Mouse (Mus musculus) heart, embryonic 10.5 days (tissue): ENCODE data around the gene Rph3al. TPM values are rescaled to one million over a fixed set of nuclear protein-coding genes. Genes with fewer than 3 reads are reported as not detected.
A peak's percentile ranks its signal among the peaks of the same experiment; 100 is the strongest.

ENCODE experiments used
- DNase-seq: peaks from one replicate; pipeline ENCODE4 v3.0.0-alpha.2; 2017; ENCODE audit warnings: low spot score
- H3K27ac ChIP-seq: fragments of 300-500 bp; sonication (generic); 2 replicates; pipeline ENCODE4 v1.5.1; 2016; ENCODE audit warnings: mild to moderate bottlenecking
- H3K27me3 ChIP-seq: fragments of 300-500 bp; sonication (generic); 2 replicates; pipeline ENCODE4 v1.6.1; 2016; ENCODE audit warnings: mild to moderate bottlenecking; ENCODE audit not compliant: poor library complexity, insufficient read depth, severe bottlenecking
- H3K36me3 ChIP-seq: fragments of 300-500 bp; sonication (generic); 2 replicates; pipeline ENCODE4 v1.6.1; 2016; ENCODE audit warnings: mild to moderate bottlenecking, moderate library complexity
- H3K4me1 ChIP-seq: fragments of 300-500 bp; sonication (generic); 2 replicates; pipeline ENCODE4 v1.6.1; 2016; ENCODE audit warnings: mild to moderate bottlenecking
- H3K4me3 ChIP-seq: fragments of 300-500 bp; sonication (generic); 2 replicates; pipeline ENCODE4 v1.5.1; 2016; ENCODE audit warnings: mild to moderate bottlenecking, moderate library complexity
- H3K9me3 ChIP-seq: fragments of 300-500 bp; sonication (generic); 2 replicates; pipeline ENCODE4 v1.6.1; 2016; ENCODE audit warnings: mild to moderate bottlenecking, moderate library complexity
- WGBS: fragments of 180-500 bp; shearing (Covaris S2); methylation state at CpG from one replicate; pipeline ENCODE4 v1.1.7; 2016; 5-methylcytosine and 5-hydroxymethylcytosine counted together
- polyA plus RNA-seq: library from polyadenylated mRNA; unstranded; fragments of >200 nt; fragmentation: Nextera tagmentation; extraction: Ambion mirVana; gene quantifications from 2 replicates; pipeline ENCODE4 v1.2.1, GENCODE M21; 2016

Gene Rph3al
- polyA plus RNA-seq, 1 experiment from 2014 or later, result 3.9 TPM

DNA sequence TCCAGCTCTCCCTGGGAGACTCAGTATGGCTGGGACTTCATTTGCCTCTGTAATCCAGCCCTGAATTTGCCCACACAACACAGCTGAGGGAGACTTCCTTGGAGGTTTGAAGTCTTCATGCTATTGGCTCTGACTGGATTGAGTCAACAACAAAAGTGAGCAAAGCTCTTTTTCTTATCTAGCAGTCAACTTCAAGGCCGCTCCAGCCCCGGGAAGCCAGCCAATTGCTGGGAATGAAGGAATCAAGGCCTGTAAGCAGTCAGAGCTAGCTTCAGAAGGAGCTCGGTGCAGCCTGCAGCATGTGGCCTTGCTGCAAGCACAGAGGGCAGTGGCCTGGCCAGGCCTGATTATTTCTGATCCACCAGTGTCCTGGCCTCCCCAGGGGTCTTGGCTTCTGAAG, 126.3 kb downstream of the Rph3al start:
- DNase-seq, result peak; percentile 91
- 6% methylated on average over 3 of the region's 3 CpGs for WGBS
- H3K36me3 ChIP-seq, result no peaks in the 10 kb centered on the region
- H3K9me3 ChIP-seq, result no peaks in the 10 kb centered on the region
- peaks cover 27% of the 10 kb centered on the region for H3K4me1 ChIP-seq
- H3K27ac ChIP-seq, result peak overlapping the region; percentile 79; the same call in 1 of the 2 replicates
- no peak overlapping the region for H3K4me3 ChIP-seq
- H3K27me3 ChIP-seq, result peaks cover 8% of the 10 kb centered on the region

DNA sequence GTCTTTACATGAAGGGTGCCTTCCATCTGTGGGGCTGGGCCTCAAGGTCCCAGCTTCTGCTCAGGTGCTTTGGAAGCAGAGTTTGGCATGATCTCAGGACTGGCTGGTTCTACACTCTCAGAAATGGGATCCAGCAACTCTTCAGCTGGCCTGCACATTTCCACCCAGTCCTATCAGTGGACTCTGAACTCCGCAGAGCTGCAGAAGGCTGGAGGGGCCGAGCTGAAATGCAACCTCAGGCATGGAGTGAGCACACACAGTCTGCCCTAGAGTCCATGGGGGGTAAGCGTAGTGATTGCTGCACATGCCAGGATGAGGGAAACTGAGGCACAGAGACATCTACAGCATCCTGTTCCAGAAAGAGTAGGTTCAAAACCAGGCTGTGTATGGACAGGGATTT, 127.7 kb downstream of the Rph3al start:
- H3K4me3 ChIP-seq, result no peak overlapping the region
- peaks cover 27% of the 10 kb centered on the region for H3K4me1 ChIP-seq
- no peak for DNase-seq
- H3K36me3 ChIP-seq, result no peaks in the 10 kb centered on the region
- no peak overlapping the region for H3K27ac ChIP-seq
- no peaks in the 10 kb centered on the region for H3K9me3 ChIP-seq
- H3K27me3 ChIP-seq, result peaks cover 11% of the 10 kb centered on the region
- WGBS, result 92% methylated on average over 3 of the region's 3 CpGs

DNA sequence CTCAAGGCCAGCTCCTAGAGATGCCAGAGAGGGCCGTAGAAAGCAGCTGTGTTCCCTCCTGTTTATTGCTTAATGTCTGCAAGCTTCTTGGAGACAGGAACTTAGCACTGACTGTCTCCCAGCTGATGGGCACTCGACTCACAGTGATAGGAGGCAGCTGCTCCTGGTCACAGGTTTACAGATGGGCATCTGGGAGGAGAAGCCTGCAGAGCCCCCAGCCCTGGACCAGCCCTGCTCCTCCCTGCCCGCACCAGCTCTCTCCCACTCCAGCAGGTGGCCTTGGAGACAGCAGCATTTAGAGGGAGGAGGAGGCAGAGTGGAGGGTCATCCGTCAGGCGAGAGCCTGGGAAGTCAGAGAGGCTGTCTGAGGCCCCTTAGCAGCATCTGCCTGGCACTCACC, 130.7 kb downstream of the Rph3al start:
- no peaks in the 10 kb centered on the region for H3K36me3 ChIP-seq
- peaks cover 11% of the 10 kb centered on the region for H3K27me3 ChIP-seq
- 40% methylated on average over 5 of the region's 5 CpGs for WGBS
- no peak overlapping the region for H3K4me3 ChIP-seq
- H3K4me1 ChIP-seq, result peaks cover 15% of the 10 kb centered on the region
- DNase-seq, result no peak
- H3K27ac ChIP-seq, result peak overlapping the region; percentile 7; the same call in 1 of the 2 replicates
- H3K9me3 ChIP-seq, result no peaks in the 10 kb centered on the region

GRCm38 (mm10) chr11:75801771-75802550, 136.3 kb downstream of the Rph3al start:
- Histone ChIP-seq H3K4me3 (no peak overlapping the region), H3K27me3 (peaks cover 43% of the 10 kb centered on the region), H3K27ac (no peak overlapping the region), H3K36me3 (no peaks in the 10 kb centered on the region), H3K9me3 (no peaks in the 10 kb centered on the region), H3K4me1 (no peaks in the 10 kb centered on the region)
- DNase-seq, result no peak
- whole genome bisulfite sequencing, result 87% methylated on average over 7 of the region's 7 CpGs

DNA sequence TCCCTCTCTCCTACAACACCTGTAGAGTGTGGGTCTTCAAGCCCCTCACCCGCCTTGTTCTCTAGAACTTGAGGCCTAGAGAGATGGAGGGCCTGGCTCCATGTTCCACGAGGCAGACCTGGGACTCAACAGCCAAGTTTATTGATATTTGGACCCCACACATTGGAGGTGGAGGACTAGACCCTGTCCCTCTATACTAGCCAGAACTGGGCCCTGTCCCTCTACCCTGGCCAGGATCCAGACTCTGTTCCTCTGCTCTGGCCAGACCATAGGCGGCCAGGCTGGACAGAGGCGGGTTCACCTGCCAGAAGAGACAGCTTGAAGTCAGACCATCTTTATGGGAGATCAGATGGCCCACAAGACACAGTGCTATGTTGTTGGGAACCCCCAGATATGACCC, 136.9 kb downstream of the Rph3al start:
- no peak for DNase-seq
- WGBS, result 70% methylated on average over 4 of the region's 4 CpGs
- H3K36me3 ChIP-seq, result no peaks in the 10 kb centered on the region
- H3K9me3 ChIP-seq, result no peaks in the 10 kb centered on the region
- no peak overlapping the region for H3K27ac ChIP-seq
- no peak overlapping the region for H3K4me3 ChIP-seq
- peaks cover 44% of the 10 kb centered on the region for H3K27me3 ChIP-seq
- peaks cover under 1% of the 10 kb centered on the region; the same call in 1 of the 2 replicates for H3K4me1 ChIP-seq

DNA sequence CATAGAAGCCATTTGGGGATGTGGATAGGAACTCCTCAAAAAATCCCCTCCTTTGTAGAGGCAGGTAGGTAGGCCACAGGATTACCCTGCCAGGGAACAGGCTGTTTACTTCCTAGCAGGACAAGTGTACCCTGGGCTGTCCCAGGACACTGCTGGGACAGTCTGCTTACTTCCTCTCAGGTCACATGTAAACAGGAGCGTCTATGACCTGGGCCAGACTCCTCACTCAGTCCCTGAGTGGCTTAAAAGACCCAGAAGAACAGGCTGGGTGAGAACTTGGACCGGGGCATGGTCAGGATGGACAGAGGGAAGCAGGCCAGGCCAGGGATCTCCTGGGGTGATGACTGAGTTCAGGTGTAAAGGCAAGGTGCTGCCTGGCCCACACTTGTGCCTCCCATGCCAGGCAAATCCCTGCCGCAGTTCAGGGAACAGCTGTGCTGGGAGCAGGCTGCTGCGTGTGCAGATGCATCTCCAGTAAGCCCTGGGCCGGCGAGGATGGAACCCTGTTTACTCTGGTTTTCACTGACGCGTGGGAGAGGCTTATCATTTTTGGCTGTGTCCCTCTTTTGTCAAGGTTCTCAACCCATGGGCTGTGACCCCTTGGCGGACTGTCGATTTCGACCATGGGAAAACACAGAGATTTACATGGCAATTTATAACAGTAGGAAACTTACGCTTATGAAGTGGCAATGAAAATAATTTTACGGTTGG, 141.5 kb downstream of the Rph3al start:
- peaks cover 85% of the 10 kb centered on the region for H3K27me3 ChIP-seq
- no peak overlapping the region for H3K4me3 ChIP-seq
- no peak for DNase-seq
- H3K4me1 ChIP-seq, result peaks cover 18% of the 10 kb centered on the region
- no peak overlapping the region for H3K27ac ChIP-seq
- no peaks in the 10 kb centered on the region for H3K9me3 ChIP-seq
- H3K36me3 ChIP-seq, result no peaks in the 10 kb centered on the region
- WGBS, result 64% methylated on average over 13 of the region's 13 CpGs

GRCm38 (mm10) chr11:75796029-75796445, 142.2 kb downstream of the Rph3al start, which contains the start of gene Doc2b:
TSS of gene Doc2b (minus strand) at chr11:75796049.
- Histone ChIP-seq H3K36me3 (no peaks in the 10 kb centered on the region), H3K4me1 (peaks cover 18% of the 10 kb centered on the region), H3K4me3 (peak within 1 kb of the TSS; percentile 64), H3K27ac (peak within 1 kb of the TSS; percentile 71), H3K27me3 (peaks cover 92% of the 10 kb centered on the region), H3K9me3 (no peaks in the 10 kb centered on the region)
- no peak for DNase-seq
- WGBS, result 5% methylated on average over 37 of the region's 37 CpGs

GRCm38 (mm10) chr11:75795321-75795636, 142.9 kb downstream of the Rph3al start:
- H3K4me3 ChIP-seq, result peak overlapping the region; percentile 64
- peak overlapping the region; percentile 71 for H3K27ac ChIP-seq
- peaks cover 18% of the 10 kb centered on the region for H3K4me1 ChIP-seq
- no peak for DNase-seq
- no peaks in the 10 kb centered on the region for H3K9me3 ChIP-seq
- WGBS, result 2% methylated on average over 42 of the region's 42 CpGs
- H3K36me3 ChIP-seq, result no peaks in the 10 kb centered on the region
- peaks cover 99% of the 10 kb centered on the region for H3K27me3 ChIP-seq

GRCm38 (mm10) chr11:75794602-75795320, 143.5 kb downstream of the Rph3al start:
- Histone ChIP-seq H3K27ac (peak overlapping the region; percentile 71; the same call in 1 of the 2 replicates), H3K27me3 (peaks cover 99% of the 10 kb centered on the region), H3K4me3 (peak overlapping the region; percentile 64), H3K36me3 (no peaks in the 10 kb centered on the region), H3K4me1 (peaks cover 18% of the 10 kb centered on the region), H3K9me3 (no peaks in the 10 kb centered on the region)
- 6% methylated on average over 42 of the region's 45 CpGs for WGBS
- DNase-seq, result no peak

DNA sequence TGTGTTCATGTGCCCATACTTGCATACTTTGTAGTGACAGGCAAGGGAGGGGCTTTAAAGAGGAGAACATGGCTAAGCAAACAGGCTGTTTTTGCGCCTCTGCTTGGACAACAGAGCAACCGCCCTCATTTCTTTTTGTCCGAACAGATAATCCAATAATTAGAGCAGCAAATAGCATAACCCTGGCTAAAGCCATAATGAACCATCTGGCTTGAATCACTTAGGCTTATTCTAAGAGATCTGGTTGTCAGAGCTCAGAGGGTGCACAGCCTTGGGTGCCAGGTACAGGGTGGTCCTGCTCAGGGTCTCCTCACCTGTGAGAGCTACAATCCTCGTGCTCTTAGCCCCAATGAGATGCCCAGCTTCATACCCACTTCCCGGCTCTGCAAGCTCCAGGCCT, 144.9 kb downstream of the Rph3al start:
- WGBS, result 72% methylated on average over 5 of the region's 5 CpGs
- no peak for DNase-seq
- Histone ChIP-seq H3K27me3 (peaks cover 99% of the 10 kb centered on the region), H3K4me3 (no peak overlapping the region), H3K4me1 (peaks cover 23% of the 10 kb centered on the region), H3K27ac (no peak overlapping the region), H3K36me3 (no peaks in the 10 kb centered on the region), H3K9me3 (no peaks in the 10 kb centered on the region)

DNA sequence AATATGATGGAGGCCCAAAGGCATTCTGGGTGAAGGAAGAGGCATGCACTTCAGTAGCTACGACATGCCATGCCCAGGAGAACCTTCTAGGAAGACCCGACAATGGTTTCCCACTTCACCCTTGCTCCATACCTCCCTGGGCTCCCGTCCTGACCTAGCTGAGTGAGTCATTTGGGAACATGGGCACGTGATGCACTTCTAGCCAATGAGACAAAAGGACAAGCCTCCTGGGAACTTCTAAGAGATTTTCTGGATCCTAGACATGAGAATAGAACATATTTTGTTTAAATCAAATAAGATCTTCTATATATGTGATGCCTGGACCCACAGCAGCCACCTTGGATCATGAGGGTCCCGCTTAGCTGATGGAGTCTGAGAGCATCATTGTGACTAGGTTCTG, 145.7 kb downstream of the Rph3al start:
- 64% methylated on average over 5 of the region's 5 CpGs for WGBS
- Histone ChIP-seq H3K4me3 (no peak overlapping the region), H3K4me1 (peaks cover 27% of the 10 kb centered on the region), H3K27ac (no peak overlapping the region), H3K27me3 (peaks cover 95% of the 10 kb centered on the region), H3K36me3 (no peaks in the 10 kb centered on the region), H3K9me3 (no peaks in the 10 kb centered on the region)
- DNase-seq, result no peak

DNA sequence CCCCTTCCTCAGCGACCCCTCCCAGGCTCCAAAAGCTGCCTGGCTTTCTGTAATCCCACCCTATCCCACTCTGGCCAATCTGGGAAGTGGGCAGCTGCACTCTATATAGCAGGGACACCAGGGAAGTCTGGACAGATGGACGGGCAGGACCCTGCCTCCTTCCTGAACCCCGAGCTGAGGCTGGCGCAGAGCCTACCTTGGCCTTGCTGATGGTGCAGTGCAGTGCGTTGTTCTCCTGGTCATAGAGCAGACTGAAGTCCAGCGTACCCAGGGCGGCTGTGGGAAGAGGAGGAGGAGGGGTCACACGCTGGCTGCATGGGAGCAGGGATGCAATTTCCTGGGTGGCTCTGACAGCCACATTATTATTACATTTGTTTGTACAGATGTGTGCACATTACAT, 152.3 kb downstream of the Rph3al start:
- Histone ChIP-seq H3K27me3 (peaks cover 62% of the 10 kb centered on the region), H3K36me3 (no peaks in the 10 kb centered on the region), H3K9me3 (no peaks in the 10 kb centered on the region), H3K4me1 (peaks cover 11% of the 10 kb centered on the region; the same call in 1 of the 2 replicates), H3K27ac (no peak overlapping the region), H3K4me3 (no peak overlapping the region)
- 78% methylated on average over 8 of the region's 8 CpGs for WGBS
- no peak for DNase-seq

DNA sequence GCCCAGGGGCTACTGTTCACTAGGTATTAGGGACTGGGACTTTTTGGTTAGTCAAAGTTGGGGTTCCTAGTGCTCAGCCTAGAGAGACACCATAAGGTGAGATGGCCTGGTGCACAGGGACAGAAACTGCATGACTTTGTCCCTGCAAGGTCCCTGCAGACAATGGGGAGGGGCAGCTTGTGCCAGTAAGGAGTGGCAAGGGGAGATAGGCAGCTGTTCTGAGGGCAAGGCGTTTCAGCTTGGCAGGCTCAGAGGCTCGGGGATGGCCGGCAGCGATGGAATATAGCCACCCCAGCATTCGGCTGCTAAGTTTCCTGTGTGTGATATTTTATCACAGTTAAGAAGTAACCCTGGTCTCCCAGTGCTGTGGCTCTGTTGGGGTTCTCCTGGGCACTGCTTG, 154.4 kb downstream of the Rph3al start:
- peaks cover 43% of the 10 kb centered on the region for H3K27me3 ChIP-seq
- DNase-seq, result no peak
- 76% methylated on average over 5 of the region's 5 CpGs for WGBS

More for the DNA sequence above, 154.4 kb downstream of the Rph3al start:
- Histone ChIP-seq H3K4me1 (peaks cover 10% of the 10 kb centered on the region; the same call in 1 of the 2 replicates), H3K27ac (no peak overlapping the region), H3K36me3 (no peaks in the 10 kb centered on the region), H3K9me3 (no peaks in the 10 kb centered on the region), H3K4me3 (no peak overlapping the region)
